Mouse (Mus musculus) C2C12 (cell line): ENCODE data around the gene Sptb.

Experiments used
- CEBPB ChIP-seq: IDR thresholded peaks from one replicate; pipeline ENCODE4 v1.6.1; 2011; ENCODE audit warnings: low read depth, mild to moderate bottlenecking, control low read depth, moderate library complexity
- CTCF ChIP-seq: IDR thresholded peaks from one replicate; pipeline ENCODE4 v1.5.1; 2011; ENCODE audit not compliant: control insufficient read depth, insufficient read depth, insufficient read length
- FOSL1 ChIP-seq: IDR thresholded peaks from one replicate; pipeline ENCODE4 v1.8.0; 2011; ENCODE audit warnings: mild to moderate bottlenecking, low read length; ENCODE audit not compliant: poor library complexity, insufficient read depth, severe bottlenecking
- MAX ChIP-seq: IDR thresholded peaks from one replicate; pipeline ENCODE4 v1.6.1; 2011; ENCODE audit warnings: mild to moderate bottlenecking, control low read depth
- MYOG ChIP-seq: IDR thresholded peaks from one replicate; pipeline ENCODE4 v1.6.1; 2011; ENCODE audit not compliant: control insufficient read depth, insufficient read length; ENCODE audit errors: extremely low read depth
- USF1 ChIP-seq: IDR thresholded peaks from one replicate; pipeline ENCODE4 v1.6.1; 2011; ENCODE audit warnings: low read depth, mild to moderate bottlenecking, control low read depth, moderate library complexity

DNA sequence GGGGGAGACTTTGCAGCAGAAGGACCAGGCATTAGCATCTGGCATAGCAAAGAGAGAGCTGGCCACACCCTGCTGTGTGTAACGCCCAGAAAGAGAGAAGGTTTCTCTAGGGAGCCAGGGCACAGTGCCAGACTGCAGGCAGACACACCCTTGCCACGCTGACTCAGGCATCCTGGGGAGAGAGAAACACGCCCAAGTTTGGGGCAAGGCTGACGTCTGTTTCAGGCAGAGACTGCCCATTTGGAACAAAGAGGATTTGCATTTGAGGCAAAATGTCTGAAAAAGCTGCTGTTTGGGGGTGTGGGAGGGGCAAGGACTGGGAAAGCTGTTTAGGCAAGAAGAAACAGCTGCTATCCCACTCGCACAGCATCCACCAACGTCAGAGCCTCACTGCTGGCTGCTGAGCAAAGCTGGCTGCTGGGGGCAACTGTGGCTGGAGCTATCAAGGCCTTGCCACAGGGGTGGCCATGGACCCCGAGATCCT lies 116.5 kb downstream of the Sptb start:
- TF ChIP-seq USF1 (no peak), CTCF (no peak), MYOG (no peak), CEBPB (no peak), FOSL1 (no peak), MAX (no peak)
